Mouse (Mus musculus): Measurements from ENCODE around the gene Rasal2. TPM values are rescaled to one million over a fixed set of nuclear protein-coding genes. Genes with fewer than 3 reads are reported as not detected.

The Rasal2 gene
- polyA plus RNA-seq, 3 experiments from 2014 or later, result 0.03 to 0.24 (median 0.17) TPM

GRCm38 (mm10) chr1:157123836-157124235 is 288.6 kb downstream of the Rasal2 start:
- no peak for ATAC-seq

GRCm38 (mm10) chr1:157119168-157119567 is 293.2 kb downstream of the Rasal2 start:
- ATAC-seq, result no peak

- ATAC-seq, result no peak
Observed at GRCm38 (mm10) chr1:157117440-157117839, 295.0 kb downstream of the Rasal2 start.

- no peak for ATAC-seq
Observed at GRCm38 (mm10) chr1:157114492-157114891, 297.9 kb downstream of the Rasal2 start.

- ATAC-seq, result peak; percentile 67
Observed at GRCm38 (mm10) chr1:157110287-157110835, 302.0 kb downstream of the Rasal2 start.

GRCm38 (mm10) chr1:157108580-157108979 is 303.8 kb downstream of the Rasal2 start, which contains the start of gene Tex35:
Tex35 (minus strand) TSS chr1:157108680.
- ATAC-seq, result no peak

- ATAC-seq, result peak; percentile 82
Observed at GRCm38 (mm10) chr1:157101122-157101865, 311.1 kb downstream of the Rasal2 start.

- ATAC-seq, result no peak
Observed at GRCm38 (mm10) chr1:157095534-157095933, 316.9 kb downstream of the Rasal2 start.

- no peak for ATAC-seq
Observed at GRCm38 (mm10) chr1:157092622-157093021, 319.8 kb downstream of the Rasal2 start.

GRCm38 (mm10) chr1:157092140-157092539 is 320.3 kb downstream of the Rasal2 start:
- ATAC-seq, result no peak

GRCm38 (mm10) chr1:157090835-157091234 is 321.6 kb downstream of the Rasal2 start:
- ATAC-seq, result no peak

GRCm38 (mm10) chr1:157086097-157086994 is 326.0 kb downstream of the Rasal2 start:
- ATAC-seq, result peak; percentile 48

Other genes starting within 250 kb of the Rasal2 start
- 1 to 10 TPM in 2 of 3 experiments, under 1 TPM in 1; 0.83 to 7.4 (median 6.1) TPM for gene Cryzl2, start 46.0 kb upstream of the Rasal2 start, polyA plus RNA-seq (2017; shearing (Covaris generic))
- gene Sec16b, start 94.1 kb upstream of the Rasal2 start, polyA plus RNA-seq (2017; shearing (Covaris generic)), result 1 to 10 TPM; 1.2 to 2.4 (median 2.4) TPM

Data from inflammation-experienced regulatory T-cells, adult 6 months (primary cell).